Mouse (Mus musculus): ENCODE measurements around the gene Rab3b. TPM values are rescaled to one million over a fixed set of nuclear protein-coding genes. Genes with fewer than 3 reads are reported as not detected.
"Not testable (repeated sequence)": the region's sequence is repeated elsewhere in the genome, so short reads cannot be mapped to it uniquely, and the experiment has no call there.

Gene Rab3b
- polyA plus RNA-seq, 1 experiment from 2014 or later: 19.9 TPM

- 83% methylated on average over 9 of the region's 9 CpGs for WGBS
- not testable (repeated sequence) for H3K27ac ChIP-seq; H3K4me3 ChIP-seq; ATAC-seq (ENCODE audit: insufficient number of reproducible peaks, insufficient read depth, low FRiP score, low TSS enrichment, low read depth); H3K4me1 ChIP-seq; H3K27me3 ChIP-seq; H3K4me2 ChIP-seq; H3K9me3 ChIP-seq; H3K9ac ChIP-seq; H3K36me3 ChIP-seq
Measured at GRCm38 (mm10) chr4:108927945-108928344, 49.1 kb downstream of the Rab3b start.

GRCm38 (mm10) chr4:108933163-108933562, 54.3 kb downstream of the Rab3b start:
- H3K9ac ChIP-seq: no peak overlapping the region
- no peak for ATAC-seq (ENCODE audit: insufficient number of reproducible peaks, insufficient read depth, low FRiP score, low TSS enrichment, low read depth)
- H3K4me3 ChIP-seq: no peak overlapping the region
- no peaks in the 10 kb centered on the region for H3K4me1 ChIP-seq
- H3K4me2 ChIP-seq: no peak overlapping the region
- H3K27ac ChIP-seq: no peak overlapping the region
- H3K27me3 ChIP-seq: no peaks in the 10 kb centered on the region
- H3K9me3 ChIP-seq: no peaks in the 10 kb centered on the region
- H3K36me3 ChIP-seq: no peaks in the 10 kb centered on the region
- 68% methylated on average over 1 of the region's 1 CpGs for WGBS

- Histone ChIP-seq H3K4me1 (0 out of 2 replicates have a peak, but pooled peaks cover 3% of the 10 kb centered on the region), H3K36me3 (no peaks in the 10 kb centered on the region), H3K27me3 (no peaks in the 10 kb centered on the region), H3K4me3 (no peak overlapping the region), H3K9ac (no peak overlapping the region), H3K27ac (no peak overlapping the region), H3K4me2 (no peak overlapping the region), H3K9me3 (no peaks in the 10 kb centered on the region)
- no peak for ATAC-seq (ENCODE audit: insufficient number of reproducible peaks, insufficient read depth, low FRiP score, low TSS enrichment, low read depth)
- WGBS: 88% methylated on average over 4 of the region's 4 CpGs
Measured at GRCm38 (mm10) chr4:108934856-108935255, 56.0 kb downstream of the Rab3b start.

GRCm38 (mm10) chr4:108937848-108938771, 59.2 kb downstream of the Rab3b start:
- no peaks in the 10 kb centered on the region for H3K27me3 ChIP-seq
- H3K9me3 ChIP-seq: no peaks in the 10 kb centered on the region
- no peak overlapping the region for H3K9ac ChIP-seq
- no peak overlapping the region for H3K4me2 ChIP-seq
- 0 out of 2 replicates have a peak, but pooled peaks cover 3% of the 10 kb centered on the region for H3K4me1 ChIP-seq
- H3K27ac ChIP-seq: no peak overlapping the region
- H3K36me3 ChIP-seq: no peaks in the 10 kb centered on the region
- no peak overlapping the region for H3K4me3 ChIP-seq
- ATAC-seq (ENCODE audit: insufficient number of reproducible peaks, insufficient read depth, low FRiP score, low TSS enrichment, low read depth): no peak
- 55% methylated on average over 12 of the region's 12 CpGs for WGBS

GRCm38 (mm10) chr4:108940681-108941473, 62.0 kb downstream of the Rab3b start:
- no peak overlapping the region for H3K4me2 ChIP-seq
- no peak for ATAC-seq (ENCODE audit: insufficient number of reproducible peaks, insufficient read depth, low FRiP score, low TSS enrichment, low read depth)
- no peak overlapping the region for H3K27ac ChIP-seq
- WGBS: 75% methylated on average over 17 of the region's 17 CpGs
- H3K4me1 ChIP-seq: 0 out of 2 replicates have a peak, but pooled peaks cover 3% of the 10 kb centered on the region
- H3K27me3 ChIP-seq: no peaks in the 10 kb centered on the region
- no peak overlapping the region for H3K4me3 ChIP-seq
- H3K9ac ChIP-seq: 0 out of 2 replicates have a peak overlapping the region, but pooled peaks have one; percentile 11
- no peaks in the 10 kb centered on the region for H3K36me3 ChIP-seq
- H3K9me3 ChIP-seq: no peaks in the 10 kb centered on the region

GRCm38 (mm10) chr4:108942171-108942570, 63.3 kb downstream of the Rab3b start:
- ATAC-seq (ENCODE audit: insufficient number of reproducible peaks, insufficient read depth, low FRiP score, low TSS enrichment, low read depth): no peak
- no peaks in the 10 kb centered on the region for H3K9me3 ChIP-seq
- 86% methylated on average over 4 of the region's 4 CpGs for WGBS

GRCm38 (mm10) chr4:108942986-108943720, 64.3 kb downstream of the Rab3b start:
- Histone ChIP-seq H3K36me3 (no peaks in the 10 kb centered on the region), H3K9ac (no peak overlapping the region), H3K9me3 (no peaks in the 10 kb centered on the region), H3K4me3 (no peak overlapping the region), H3K4me1 (0 out of 2 replicates have a peak, but pooled peaks cover 3% of the 10 kb centered on the region), H3K27ac (no peak overlapping the region), H3K4me2 (no peak overlapping the region), H3K27me3 (no peaks in the 10 kb centered on the region)
- WGBS: 83% methylated on average over 11 of the region's 11 CpGs
- ATAC-seq (ENCODE audit: insufficient number of reproducible peaks, insufficient read depth, low FRiP score, low TSS enrichment, low read depth): no peak

More at GRCm38 (mm10) chr4:108942171-108942570, 63.3 kb downstream of the Rab3b start:
- Histone ChIP-seq H3K9ac (no peak overlapping the region), H3K4me2 (no peak overlapping the region), H3K36me3 (no peaks in the 10 kb centered on the region), H3K4me3 (no peak overlapping the region), H3K27ac (no peak overlapping the region), H3K27me3 (no peaks in the 10 kb centered on the region), H3K4me1 (0 out of 2 replicates have a peak, but pooled peaks cover 3% of the 10 kb centered on the region)

GRCm38 (mm10) chr4:108949168-108949567, 70.3 kb downstream of the Rab3b start:
- H3K9me3 ChIP-seq: no peaks in the 10 kb centered on the region
- no peaks in the 10 kb centered on the region for H3K27me3 ChIP-seq
- ATAC-seq (ENCODE audit: insufficient number of reproducible peaks, insufficient read depth, low FRiP score, low TSS enrichment, low read depth): no peak
- no peak overlapping the region for H3K9ac ChIP-seq
- H3K4me2 ChIP-seq: no peak overlapping the region
- H3K4me1 ChIP-seq: no peaks in the 10 kb centered on the region
- 94% methylated on average over 7 of the region's 7 CpGs for WGBS
- H3K4me3 ChIP-seq: no peak overlapping the region
- H3K27ac ChIP-seq: no peak overlapping the region
- H3K36me3 ChIP-seq: no peaks in the 10 kb centered on the region

GRCm38 (mm10) chr4:108950201-108950600, 71.3 kb downstream of the Rab3b start:
- Histone ChIP-seq H3K27me3 (no peaks in the 10 kb centered on the region), H3K4me2 (no peak overlapping the region), H3K4me3 (no peak overlapping the region), H3K9me3 (no peaks in the 10 kb centered on the region), H3K9ac (no peak overlapping the region), H3K36me3 (no peaks in the 10 kb centered on the region), H3K27ac (no peak overlapping the region), H3K4me1 (no peaks in the 10 kb centered on the region)
- WGBS: 96% methylated on average over 1 of the region's 1 CpGs
- no peak for ATAC-seq (ENCODE audit: insufficient number of reproducible peaks, insufficient read depth, low FRiP score, low TSS enrichment, low read depth)

GRCm38 (mm10) chr4:108951663-108952062, 72.8 kb downstream of the Rab3b start:
- Histone ChIP-seq H3K4me3 (no peak overlapping the region), H3K4me2 (no peak overlapping the region), H3K9ac (no peak overlapping the region), H3K27ac (no peak overlapping the region), H3K4me1 (no peaks in the 10 kb centered on the region), H3K27me3 (no peaks in the 10 kb centered on the region), H3K9me3 (no peaks in the 10 kb centered on the region), H3K36me3 (no peaks in the 10 kb centered on the region)
- no peak for ATAC-seq (ENCODE audit: insufficient number of reproducible peaks, insufficient read depth, low FRiP score, low TSS enrichment, low read depth)
- 86% methylated on average over 4 of the region's 4 CpGs for WGBS

GRCm38 (mm10) chr4:108959696-108960095, 80.8 kb downstream of the Rab3b start:
- ATAC-seq (ENCODE audit: insufficient number of reproducible peaks, insufficient read depth, low FRiP score, low TSS enrichment, low read depth): no peak
- Histone ChIP-seq H3K9ac (no peak overlapping the region), H3K4me2 (no peak overlapping the region), H3K9me3 (no peaks in the 10 kb centered on the region), H3K4me1 (no peaks in the 10 kb centered on the region), H3K27me3 (no peaks in the 10 kb centered on the region), H3K27ac (no peak overlapping the region), H3K4me3 (no peak overlapping the region), H3K36me3 (no peaks in the 10 kb centered on the region)
- WGBS: 94% methylated on average over 3 of the region's 3 CpGs
